Mouse (Mus musculus) testis, postnatal 10 days (tissue): Measurements from ENCODE around the gene Gm47791.
A peak's percentile ranks its signal among the peaks of the same experiment; 100 is the strongest.

Experiments used
- DNase-seq: peaks from one replicate; pipeline ENCODE4 v3.0.0; 2021; ENCODE audit warnings: low spot score

The Gm47791 gene

DNA sequence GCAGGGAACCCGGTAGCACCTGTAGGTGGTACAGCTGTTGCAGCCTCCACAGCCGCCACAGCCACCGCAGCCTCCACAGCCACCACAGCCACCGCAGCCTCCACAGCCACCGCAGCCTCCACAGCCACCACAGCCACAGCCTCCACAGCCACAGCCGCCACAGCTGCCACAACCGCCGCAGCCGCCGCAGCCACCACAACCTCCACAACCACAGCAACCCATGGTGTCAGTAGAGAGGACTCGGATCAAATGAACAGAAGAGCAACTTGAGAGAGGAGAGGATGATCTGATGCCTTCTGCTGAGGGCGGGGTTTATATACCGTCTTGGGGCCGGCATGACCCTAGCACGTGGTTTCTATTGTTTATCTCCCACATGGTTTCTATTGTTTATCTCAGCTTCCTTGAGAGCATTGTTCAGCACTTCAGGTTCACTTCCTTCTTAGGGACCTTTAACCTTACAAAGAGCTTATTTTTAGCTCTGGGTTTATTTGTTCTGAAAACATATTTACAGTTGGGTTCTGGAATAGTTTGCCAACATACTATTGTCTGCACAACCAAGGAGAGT lies at the start of gene Gm47791:
Gene Gm47791, minus strand, starts transcription at position 222 of the 565 bp plus-strand sequence.
- no peak for DNase-seq

DNA sequence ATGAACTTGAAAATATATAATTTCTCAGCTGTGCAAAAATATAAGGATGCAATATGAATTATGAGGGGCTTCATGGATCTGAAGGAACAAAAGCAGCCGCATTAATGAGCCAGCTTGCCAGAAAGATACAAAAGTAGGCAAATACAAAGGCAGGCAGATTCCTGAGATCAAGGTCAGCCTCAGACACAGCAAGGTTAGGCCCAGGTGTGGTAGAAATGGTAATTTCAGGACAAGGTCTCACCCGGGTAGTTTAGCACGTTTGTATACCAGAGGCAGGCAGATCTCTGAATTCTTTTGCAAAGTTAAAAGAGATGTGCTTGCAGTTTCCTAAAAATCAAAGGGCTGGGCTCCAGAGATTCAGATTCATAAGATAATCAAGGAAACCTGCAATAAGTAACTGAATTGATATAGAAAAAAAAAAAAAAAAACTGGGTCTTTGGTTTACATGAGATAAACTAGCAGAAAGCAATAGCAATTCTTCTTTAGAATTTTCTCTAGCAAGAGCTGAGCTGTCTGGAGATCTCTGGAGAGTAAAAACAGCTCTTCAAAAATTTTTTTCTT lies 49.7 kb upstream of the Gm47791 start:
- no peak for DNase-seq

DNA sequence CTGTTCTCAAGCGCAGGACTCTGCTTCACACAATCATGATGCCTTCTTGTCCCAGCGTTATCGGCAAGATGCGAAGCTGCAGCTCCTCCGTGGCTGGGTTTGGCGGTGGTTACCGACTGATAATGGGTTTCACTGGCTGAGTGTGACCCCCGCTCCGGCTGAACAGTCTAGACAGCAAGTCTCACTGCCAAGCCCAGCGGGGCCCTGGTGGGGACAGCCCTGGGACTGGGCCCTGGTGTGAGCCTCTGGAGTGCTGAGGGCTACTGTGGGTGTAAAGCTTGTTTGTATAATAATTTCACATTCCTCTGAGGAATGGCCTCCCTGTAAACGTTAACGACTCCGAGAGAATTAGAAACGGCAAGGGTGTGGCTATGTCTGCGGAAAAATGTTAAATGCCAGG lies 49.1 kb upstream of the Gm47791 start:
- DNase-seq: peak; percentile 45

DNA sequence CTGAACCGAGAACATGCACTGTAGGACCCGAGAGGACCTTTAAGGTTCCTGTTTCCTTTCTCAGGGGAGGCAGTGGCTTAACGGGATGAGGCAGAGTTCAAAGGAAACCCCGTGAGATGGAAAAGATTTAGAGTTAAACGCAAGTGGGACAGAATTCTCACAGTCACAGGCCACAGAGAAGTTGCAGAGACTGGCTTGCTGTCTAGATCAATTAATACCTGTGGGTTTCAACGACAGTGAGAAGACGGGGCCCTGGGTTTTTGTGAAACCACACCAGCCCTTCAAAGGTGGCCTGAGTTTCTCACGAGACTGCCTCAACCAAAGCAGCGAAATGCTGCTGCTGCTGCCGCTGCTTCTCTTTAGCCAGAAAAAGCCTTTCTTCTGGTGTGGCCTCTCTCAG lies 48.3 kb upstream of the Gm47791 start:
- DNase-seq: no peak

DNA sequence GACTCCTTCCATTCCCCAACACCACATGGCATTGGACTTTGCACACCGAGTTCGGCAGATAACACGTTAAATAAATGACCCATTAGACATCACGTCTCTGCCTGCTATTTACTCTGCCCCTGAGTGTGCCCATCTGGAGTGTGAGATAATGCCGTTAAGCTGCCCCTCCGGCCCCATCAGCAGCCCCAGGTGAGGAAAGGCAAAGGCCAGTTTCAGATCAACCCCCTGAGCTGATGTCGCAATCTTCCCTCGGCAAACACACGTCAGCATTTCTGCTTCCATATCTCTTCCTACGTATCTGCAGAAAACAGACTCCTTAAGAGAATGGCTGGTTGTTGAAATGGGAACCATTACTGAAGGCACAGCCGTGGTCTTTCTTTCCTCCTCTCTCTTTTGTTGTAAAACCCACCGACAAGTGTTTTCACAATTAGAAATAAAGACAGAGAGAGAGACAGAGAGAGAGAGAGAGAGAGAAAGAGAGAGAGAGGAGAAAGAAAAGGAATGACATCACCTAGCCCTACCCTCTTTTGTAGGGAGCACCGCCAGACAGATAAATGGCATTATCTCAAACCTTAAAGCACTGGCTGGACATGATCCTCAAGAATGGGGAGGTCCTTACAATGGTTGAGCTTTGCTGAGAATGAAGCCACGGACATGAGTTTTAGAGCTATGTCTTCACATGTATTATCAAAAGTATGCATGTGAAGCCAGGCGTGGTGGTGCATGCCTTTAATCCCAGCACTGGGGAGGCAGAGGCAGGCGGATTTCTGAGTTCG lies 45.1 kb upstream of the Gm47791 start:
- DNase-seq: no peak

DNA sequence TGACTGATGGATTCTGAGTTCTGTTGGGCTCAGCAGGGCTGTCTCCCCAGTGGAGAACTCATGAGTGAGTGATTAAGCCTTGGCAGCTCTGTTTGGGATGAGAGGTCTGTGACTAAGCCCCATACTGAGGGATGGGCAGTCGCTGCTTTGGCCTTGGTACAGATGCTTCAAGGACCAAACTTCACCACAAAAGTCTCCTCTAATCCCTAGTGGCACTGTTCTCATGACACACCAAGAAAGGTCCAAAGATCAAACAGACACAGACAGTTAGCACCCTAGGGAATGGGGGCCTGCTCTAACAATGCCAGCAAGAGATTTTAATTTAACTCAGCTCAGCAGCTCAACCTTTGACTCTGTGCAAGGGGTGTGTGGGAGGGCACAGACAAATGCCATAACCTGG lies 40.7 kb upstream of the Gm47791 start:
- DNase-seq: no peak

DNA sequence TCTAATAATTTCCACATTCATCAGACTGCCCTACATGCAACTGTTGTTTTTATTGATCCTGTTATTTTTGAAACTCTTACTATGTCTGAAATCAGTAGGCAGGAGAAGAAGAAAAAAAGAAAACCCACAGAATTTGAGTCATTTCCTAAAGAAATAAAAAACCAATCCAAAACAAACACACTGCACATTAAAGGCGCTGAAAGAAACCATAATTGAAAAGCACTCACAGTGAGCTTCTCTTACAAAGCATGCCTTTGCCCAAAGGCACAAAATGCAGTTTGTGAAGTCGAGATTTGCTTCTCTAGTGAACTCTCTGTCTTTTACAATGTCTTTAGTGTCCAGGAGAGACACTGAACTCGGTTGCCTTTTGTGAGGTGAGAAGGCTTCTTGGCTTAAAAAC lies 37.5 kb upstream of the Gm47791 start:
- no peak for DNase-seq

DNA sequence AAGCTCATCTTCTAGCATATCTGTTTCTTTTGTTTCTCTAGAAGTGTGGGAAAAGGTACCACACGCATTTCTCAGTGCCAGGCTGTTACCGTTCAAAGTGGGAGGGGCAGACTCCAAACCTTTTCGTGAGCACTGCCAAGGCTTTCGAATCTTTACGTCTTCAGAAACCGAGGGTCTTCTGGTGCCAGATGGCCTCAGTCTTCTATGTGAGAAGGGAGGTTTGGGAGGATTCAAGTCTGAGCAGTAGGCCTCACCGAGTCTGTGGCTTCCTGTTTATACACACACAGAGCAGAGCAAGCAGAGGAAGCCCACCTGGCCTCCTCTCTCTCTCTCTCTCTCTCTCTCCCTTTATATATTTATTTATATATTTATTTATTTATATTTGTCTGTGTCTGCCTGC lies 36.2 kb upstream of the Gm47791 start:
- DNase-seq: no peak

DNA sequence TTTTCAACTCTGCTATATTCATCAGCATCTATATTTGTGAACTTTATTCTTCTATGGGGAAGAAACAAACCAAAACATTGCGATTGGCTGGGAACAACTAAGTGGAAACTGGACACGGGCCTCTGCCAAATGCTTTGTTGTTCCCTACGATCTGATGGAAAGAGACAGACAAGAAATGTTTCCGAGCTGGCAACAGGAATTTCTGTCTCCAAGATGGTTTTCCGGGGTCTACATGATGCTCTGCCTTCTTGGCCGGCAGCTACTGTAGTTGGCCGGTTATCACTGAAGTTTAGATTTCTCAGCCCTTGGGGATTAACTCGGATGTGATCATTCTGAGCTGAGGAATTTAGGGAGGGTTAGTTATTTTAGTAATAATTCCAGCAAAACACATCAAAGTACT lies 35.3 kb upstream of the Gm47791 start:
- no peak for DNase-seq

DNA sequence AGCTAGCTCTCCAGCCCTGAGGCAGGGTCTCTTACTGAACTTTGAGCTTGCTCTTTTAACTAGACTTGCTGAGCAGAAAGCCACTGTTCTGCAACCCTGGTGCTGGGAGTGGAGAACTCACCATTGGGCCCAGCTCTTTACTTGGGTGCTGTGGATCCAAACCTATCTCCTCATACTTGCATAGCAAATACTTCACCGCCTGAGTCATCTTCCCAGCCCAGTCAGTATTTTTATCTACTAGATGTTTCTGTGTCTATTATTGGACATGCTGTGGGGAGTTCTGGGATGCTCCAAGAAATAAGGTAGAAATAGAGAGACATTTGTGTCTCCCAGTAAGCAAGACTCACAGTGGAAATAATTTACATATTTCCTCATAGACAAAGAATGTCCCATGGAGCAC lies 33.0 kb upstream of the Gm47791 start:
- no peak for DNase-seq

DNA sequence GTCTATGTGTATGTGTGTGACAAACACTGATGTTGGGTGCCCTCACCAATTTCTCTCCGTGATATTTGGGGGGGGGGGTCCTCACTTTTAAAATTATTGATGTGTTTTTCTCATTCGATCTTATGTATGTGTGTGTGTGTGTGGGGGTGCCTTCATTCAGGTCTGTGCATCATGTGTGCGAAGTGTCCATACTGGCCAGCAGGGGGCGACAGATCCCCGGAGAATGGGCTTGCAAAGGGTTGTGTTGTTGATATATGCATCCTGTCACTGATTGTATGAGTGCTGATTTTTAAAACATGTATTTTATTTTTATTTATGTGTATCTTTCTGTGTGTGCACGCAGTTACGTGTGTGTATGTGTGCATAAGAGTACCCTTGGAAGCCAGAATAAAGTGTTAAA lies 32.6 kb upstream of the Gm47791 start:
- DNase-seq: no peak

DNA sequence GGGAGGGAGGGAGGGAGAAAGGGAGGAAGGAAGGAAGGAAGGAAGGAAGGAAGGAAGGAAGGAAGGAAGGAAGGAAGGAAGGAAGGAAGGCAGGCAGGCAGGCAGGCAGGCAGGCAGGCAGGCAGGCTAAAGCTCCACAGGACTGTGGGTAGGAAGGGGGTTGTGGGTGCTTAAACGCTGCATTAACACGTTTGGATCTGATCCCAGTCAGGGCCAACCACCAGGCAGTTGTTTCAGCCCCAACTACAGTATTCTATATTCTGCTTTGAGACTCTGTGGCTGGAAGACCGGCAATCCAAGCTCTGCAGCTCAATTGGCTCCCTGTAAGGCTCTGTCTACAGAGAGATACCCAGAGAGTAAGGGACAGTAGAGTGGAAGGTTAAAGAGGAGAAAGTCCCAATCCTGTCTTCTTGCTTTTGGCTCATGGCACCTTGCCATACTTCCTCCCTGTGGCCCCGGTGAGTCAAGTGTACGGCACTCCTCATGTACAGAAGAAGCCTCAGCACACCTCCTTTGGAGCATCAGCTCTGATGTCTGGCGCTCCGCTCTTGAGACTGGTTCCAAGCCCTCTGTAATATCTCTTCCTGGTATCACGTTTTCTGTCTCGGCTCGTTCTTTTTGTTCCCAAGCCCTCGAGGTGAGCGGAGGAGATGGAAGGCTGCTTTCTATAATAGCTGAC lies 30.2 kb upstream of the Gm47791 start:
- DNase-seq: no peak

DNA sequence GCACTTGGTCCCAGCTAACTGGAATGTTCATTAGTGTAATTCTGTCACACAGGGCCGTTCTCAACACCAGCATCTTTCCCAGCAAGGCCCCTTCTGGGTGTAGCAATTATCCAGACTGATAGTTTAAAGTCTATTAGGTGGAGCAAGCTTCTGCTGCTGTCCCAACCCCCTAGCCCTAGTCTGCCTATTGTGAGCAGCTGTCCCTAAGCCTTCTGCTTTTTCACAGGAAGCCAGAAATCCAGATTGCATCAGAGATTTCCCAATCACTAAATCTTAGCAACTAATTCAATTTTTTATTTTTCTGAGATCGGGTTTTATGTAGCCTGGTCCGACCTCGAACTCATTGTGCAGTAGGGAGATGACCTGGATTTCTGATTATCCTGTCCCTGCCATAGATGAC lies 27.9 kb upstream of the Gm47791 start:
- DNase-seq: no peak

DNA sequence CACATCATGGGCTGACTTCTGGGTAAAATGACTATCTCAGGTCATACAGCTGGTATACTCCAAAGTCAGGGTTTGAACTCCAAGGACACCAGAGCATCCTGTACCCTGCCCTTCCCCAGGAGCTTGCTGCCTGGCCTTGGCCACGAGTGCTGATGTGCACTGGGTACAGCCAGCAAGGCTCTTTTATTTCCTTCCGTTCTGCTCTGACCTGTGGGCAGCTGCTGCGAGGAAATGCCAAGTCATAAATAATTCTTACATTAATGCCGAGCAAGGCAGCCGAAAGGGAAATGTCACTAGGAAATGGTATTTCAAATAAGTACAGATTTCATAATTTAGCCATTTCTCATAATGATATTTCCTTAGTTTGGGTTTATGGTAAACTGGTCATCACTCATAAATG lies 27.3 kb upstream of the Gm47791 start:
- DNase-seq: no peak

DNA sequence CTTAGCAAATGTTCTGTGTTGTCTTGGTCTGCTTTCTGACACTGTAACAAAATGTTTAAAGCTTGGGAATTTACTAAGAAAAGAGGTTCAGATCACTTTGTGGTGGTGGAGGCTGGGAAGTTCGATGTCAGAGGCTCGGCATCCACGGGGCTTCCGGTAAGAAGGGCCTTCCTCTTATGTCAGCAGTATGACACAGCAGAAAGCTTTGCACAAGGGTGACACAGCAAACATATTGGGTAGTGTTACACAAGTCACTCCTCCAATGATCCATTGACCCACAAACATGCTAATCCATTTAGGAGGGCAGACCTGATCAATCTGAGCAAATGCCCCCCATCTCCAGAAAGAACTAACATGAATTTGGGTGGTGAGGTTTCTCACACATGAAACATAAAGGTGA lies 26.0 kb upstream of the Gm47791 start:
- DNase-seq: no peak

DNA sequence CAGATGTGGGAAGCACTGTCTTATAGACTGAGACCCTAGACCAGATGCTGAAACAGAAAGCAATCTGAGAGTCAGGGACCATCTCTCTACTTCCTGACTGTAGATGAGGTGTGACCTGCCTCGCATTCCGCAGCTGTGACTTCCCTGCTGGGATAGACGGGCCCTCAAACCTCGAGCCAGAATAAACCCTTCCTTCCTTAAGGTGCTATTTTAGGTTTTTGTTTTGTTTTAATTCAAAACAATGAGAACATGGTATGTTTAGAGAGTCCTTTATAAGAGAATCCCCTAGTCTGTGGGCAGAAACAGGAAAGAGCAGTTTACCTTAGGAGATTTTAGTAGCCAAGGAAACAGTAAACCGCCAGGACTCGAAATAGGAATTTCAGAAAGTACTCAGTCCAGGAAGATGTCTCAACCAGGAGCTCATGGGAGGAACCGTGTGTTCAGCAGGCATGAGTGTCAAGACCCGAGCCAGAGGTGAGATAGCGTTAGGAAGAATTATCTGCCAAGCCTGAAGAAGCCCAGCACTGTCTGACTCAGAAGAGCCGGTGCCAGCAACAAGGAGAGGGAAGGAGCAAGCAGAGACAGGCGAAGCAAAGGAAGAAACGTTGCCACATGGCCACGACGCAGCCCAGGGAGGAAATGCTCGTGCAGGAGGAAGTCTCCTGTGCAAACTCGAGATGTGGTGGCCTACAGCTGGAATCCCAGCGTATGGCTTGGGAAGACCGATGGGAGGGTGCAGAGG lies 24.8 kb upstream of the Gm47791 start:
- no peak for DNase-seq

DNA sequence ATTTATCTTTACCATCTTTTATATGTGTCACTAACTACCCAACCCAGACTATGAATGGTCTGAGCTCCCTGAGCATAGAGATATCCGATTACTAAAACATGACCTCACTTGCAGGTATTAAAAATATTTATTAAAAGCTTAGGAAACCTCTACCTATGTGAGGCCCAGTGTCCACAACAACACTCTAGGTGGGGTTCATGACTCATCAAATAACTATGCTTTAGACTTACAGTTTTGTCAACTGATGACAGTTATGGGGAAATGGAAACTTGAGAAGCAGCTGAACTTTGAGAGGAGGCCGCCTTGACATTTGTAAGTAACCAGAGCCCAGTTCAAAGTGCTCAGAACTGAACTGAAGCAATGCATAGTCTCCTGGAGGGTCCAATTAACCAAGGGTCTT lies 24.2 kb upstream of the Gm47791 start:
- no peak for DNase-seq

DNA sequence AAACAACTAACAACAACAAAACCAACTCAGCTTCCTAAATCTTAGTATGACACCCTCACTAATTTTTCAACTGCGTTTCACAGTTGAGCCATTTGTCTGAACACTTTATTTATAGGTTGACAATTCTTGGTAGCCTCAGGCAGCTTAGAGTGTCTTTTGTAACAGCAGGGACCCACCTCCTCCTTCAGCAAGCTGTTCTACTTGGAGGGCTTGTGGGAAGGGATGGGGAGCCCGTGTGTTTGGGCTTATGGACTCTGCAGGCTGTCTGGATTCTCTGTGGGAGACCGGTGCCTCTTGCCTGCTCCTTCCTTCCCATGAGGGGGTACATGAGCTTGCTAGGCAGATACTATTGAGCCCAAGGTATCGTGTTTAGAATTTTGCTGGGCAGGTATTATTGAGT lies 22.9 kb upstream of the Gm47791 start:
- DNase-seq: no peak

DNA sequence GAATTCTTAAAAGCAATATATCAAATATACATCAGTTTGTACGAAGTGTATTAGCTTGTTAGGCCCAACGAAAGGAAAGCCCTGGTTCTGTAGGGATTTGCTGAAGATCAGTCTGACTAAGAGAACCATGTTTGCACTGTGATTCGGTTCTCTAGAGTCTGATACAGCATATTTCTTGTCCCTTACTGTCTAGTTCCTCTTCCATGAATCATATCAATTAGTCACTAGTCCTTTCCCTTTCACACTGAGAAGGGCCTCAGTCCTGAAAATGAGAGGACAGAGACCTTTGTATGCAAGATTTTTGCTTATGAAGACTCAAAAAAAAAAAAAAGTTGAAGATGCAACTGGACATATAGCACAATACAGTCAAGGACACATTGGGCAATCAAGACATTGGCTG lies 22.1 kb upstream of the Gm47791 start:
- no peak for DNase-seq

DNA sequence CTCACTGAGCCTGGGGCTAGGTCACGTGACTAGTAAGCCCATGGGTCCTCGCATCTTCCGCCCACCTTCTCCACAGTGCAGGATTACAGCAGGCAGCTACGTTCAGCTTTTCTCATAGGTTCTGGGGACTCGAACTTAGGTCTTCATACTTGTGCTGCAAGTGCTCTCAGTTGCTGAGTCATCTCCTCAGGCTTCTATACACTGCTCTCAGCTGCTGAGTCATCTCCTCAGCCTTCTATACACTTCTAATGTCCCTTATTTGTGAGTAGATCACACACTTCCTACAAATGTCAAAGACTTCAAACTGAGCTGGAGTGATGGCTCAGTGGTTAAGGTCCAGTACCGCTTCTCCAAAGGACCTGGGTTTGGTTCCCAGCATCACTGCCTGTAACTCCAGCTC lies 21.2 kb upstream of the Gm47791 start:
- DNase-seq: no peak

DNA sequence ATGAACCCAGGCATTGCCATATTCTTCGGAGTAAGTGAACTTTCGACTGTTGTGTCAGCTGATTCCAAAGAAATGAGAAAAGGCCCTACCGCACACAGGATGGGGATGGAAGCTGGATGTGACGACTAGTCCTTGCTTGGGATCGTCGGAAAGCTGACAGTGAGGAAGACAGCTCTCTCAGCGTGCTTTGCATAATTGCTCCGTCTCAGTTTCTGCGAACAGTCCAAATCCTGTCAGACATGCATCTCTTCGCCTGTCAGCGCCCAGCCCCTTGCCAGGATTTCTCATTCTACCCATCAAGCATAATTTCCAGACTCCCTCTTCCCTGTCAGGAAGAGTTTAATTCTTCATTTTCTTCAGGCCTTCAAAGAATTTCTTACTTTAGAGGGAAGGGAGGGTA lies 20.1 kb upstream of the Gm47791 start:
- no peak for DNase-seq

DNA sequence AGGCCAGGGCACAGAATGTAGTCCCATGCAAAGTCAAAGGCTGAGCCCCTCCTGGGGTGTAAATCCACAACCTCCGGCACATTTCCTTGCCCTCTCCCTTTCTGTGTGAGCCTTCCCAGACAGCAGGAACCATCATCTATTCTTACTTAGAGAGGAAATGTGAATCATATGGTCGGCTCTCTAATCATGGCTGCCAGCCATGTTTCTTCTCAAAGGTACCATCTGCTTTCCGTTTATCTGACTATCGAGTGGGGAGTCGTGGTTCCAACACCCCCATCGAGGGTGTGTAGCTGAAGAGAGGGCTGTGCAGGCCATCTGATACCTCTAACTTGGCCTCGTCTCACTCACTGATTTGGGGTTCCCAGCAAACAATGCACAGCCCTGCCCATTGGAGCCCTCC lies 17.0 kb upstream of the Gm47791 start:
- DNase-seq: no peak

DNA sequence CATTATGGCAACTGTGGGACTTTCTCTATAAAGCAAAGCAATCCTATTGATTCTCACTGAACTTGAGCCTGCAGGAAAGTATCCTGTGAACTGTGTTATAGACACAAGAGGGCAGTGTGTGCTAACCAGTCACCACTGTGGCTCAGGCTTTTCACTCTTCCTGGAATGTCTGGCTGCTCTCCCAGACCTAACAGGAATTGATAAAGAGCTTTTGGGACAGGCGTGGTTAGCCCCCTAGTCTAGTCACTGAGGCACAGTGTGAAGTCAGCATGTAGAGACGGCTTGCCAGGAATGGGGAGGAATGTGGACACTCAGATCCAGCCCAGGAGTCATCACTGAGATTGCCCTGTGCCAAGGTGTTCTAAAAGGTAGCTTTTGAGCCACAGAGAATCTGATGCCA lies 16.4 kb upstream of the Gm47791 start:
- peak; percentile 57 for DNase-seq
